Mouse (Mus musculus) heart, embryonic 15.5 days (tissue): ENCODE measurements at regions not wholly inside any gene's neighbourhood (a gene's known extent, or its start where the extent isn't known, plus 50 kb on each side); places are given as distances from the start of the nearest gene placed in this dataset.

Experiments used
- ATAC-seq: fragments of 200-750 bp; cut with Nextera tagmentation; replicated peaks from 2 replicates; pipeline ENCODE4 v1.8.0; 2017; ENCODE audit warnings: low read depth, moderate TSS enrichment; ENCODE audit not compliant: insufficient number of reproducible peaks, insufficient read depth, low FRiP score
- H3K27ac ChIP-seq: fragments of 300-500 bp; sonication (generic); 2 replicates; pipeline ENCODE4 v1.5.1; 2015; ENCODE audit warnings: mild to moderate bottlenecking, inconsistent platforms
- H3K27me3 ChIP-seq: fragments of 300-500 bp; sonication (generic); 2 replicates; pipeline ENCODE4 v1.6.1; 2015; ENCODE audit warnings: inconsistent platforms
- H3K36me3 ChIP-seq: fragments of 300-500 bp; sonication (generic); 2 replicates; pipeline ENCODE4 v1.6.1; 2015; ENCODE audit warnings: mild to moderate bottlenecking, inconsistent platforms
- H3K4me1 ChIP-seq: fragments of 300-500 bp; sonication (generic); replicated peaks from 2 replicates; pipeline ENCODE4 v1.6.1; 2015; ENCODE audit warnings: inconsistent platforms
- H3K4me2 ChIP-seq: fragments of 300-500 bp; sonication (generic); 2 replicates; pipeline ENCODE4 v1.6.1; 2015; ENCODE audit warnings: inconsistent platforms, mild to moderate bottlenecking, moderate library complexity
- H3K4me3 ChIP-seq: fragments of 300-500 bp; sonication (generic); 2 replicates; pipeline ENCODE4 v1.5.1; 2015; ENCODE audit warnings: mild to moderate bottlenecking, inconsistent platforms
- H3K9ac ChIP-seq: fragments of 300-500 bp; sonication (generic); 2 replicates; pipeline ENCODE4 v1.6.1; 2015; ENCODE audit warnings: mild to moderate bottlenecking, inconsistent platforms
- H3K9me3 ChIP-seq: fragments of 300-500 bp; sonication (generic); replicated peaks from 2 replicates; pipeline ENCODE4 v1.6.1; 2016; ENCODE audit warnings: inconsistent platforms
- WGBS: fragments of 180-500 bp; shearing (Covaris S2); methylation state at CpG from one replicate; pipeline ENCODE4 v1.1.7; 2015; ENCODE audit warnings: mixed read lengths; 5-methylcytosine and 5-hydroxymethylcytosine counted together

DNA sequence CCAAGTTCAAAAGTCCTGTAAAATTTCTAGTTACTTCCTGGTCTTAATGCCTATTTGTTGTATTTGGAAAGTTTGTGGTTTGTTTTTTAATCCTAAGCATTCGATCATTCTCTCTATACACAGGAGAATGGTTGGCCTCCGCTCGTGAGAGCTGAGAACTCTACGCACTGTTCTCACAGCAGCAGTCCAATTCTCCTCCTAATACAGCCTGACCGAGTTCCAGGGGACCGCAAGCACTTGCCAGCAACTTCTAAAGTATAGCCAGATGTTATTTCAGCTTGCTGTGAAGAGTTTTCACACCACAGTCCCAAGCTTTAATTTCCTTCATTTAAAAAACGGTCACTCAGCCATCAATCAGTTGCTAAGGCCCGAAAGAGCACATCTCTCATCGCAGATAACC lies 329.3 kb upstream of the Hsf2 start:
- H3K9ac ChIP-seq: no peak overlapping the region
- H3K9me3 ChIP-seq: no peaks in the 10 kb centered on the region
- H3K4me1 ChIP-seq: no peaks in the 10 kb centered on the region
- WGBS: 76% methylated on average over 9 of the region's 9 CpGs
- no peak overlapping the region for H3K4me2 ChIP-seq
- H3K4me3 ChIP-seq: no peak overlapping the region
- no peaks in the 10 kb centered on the region for H3K27me3 ChIP-seq
- no peaks in the 10 kb centered on the region for H3K36me3 ChIP-seq
- ATAC-seq: no peak
- no peak overlapping the region for H3K27ac ChIP-seq

DNA sequence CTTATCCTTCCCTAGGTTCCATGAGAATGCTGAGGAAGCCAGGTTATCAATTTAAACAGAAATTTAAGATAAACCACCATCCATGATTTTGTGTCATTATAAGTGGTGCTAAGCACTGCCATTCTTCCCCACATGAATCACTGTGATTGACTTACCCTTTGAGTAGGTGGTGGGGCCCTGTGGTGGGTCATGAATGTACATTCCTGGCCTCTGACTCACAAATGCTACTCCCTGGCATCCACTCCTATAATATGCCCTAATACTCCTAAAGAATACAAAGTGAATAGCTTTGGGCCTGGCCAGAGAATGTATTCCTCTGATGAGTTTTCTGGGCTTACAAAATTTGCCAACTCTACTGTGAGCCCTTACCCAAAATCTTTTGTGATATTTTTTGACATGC lies 325.6 kb upstream of the Hsf2 start:
- no peak overlapping the region for H3K4me2 ChIP-seq
- H3K36me3 ChIP-seq: no peaks in the 10 kb centered on the region
- no peak overlapping the region for H3K9ac ChIP-seq
- H3K9me3 ChIP-seq: no peaks in the 10 kb centered on the region
- H3K4me1 ChIP-seq: no peaks in the 10 kb centered on the region
- no peak overlapping the region for H3K4me3 ChIP-seq
- no peaks in the 10 kb centered on the region for H3K27me3 ChIP-seq
- ATAC-seq: no peak
- H3K27ac ChIP-seq: no peak overlapping the region

DNA sequence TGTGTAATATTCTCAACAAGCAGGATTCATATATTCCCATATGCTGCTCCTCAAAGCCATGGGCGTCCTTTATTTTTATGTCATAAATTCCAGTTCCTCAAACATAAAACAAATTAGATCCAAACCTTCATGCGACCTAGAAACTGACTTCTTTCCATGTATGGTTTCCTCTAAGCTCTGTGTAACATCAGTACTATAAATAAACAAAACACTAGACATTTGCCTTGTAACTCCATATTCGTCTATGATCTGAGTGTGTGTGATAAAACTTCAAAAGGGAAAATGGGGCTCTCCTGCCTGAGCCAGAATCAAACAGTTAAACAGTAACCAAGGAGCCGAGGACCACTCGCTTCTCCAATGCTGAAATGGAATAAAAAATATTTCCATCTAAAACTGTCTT lies 322.8 kb upstream of the Hsf2 start:
- Histone ChIP-seq H3K4me1 (no peaks in the 10 kb centered on the region), H3K27me3 (no peaks in the 10 kb centered on the region), H3K4me3 (no peak overlapping the region), H3K9ac (no peak overlapping the region), H3K27ac (peak overlapping the region; percentile 40; the same call in 1 of the 2 replicates), H3K4me2 (no peak overlapping the region), H3K9me3 (no peaks in the 10 kb centered on the region), H3K36me3 (no peaks in the 10 kb centered on the region)
- ATAC-seq: 0 out of 2 replicates have a peak, but pooled peaks have one; percentile 47
- 45% methylated on average over 5 of the region's 5 CpGs for WGBS

DNA sequence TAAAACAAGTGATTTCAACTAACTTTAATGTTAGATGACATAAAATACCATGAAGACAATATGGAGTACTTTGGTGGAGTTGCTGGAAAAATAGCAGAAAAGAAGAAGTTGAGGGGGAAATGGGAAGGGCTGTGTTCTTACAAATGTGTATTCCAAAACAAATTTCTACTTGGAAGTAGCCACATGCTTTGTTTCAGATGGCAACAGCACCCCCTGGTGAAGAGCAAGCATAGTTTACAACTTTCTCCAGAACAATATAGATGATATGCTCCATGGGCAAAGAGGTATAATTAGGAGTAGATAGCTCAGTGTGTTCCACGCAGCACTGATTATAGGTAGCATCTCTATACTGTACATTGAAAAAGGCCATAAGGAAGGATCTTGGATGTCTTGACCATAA lies 302.6 kb upstream of the Hsf2 start:
- no peaks in the 10 kb centered on the region for H3K27me3 ChIP-seq
- H3K9me3 ChIP-seq: 0 out of 2 replicates have a peak, but pooled peaks cover 3% of the 10 kb centered on the region
- no peak overlapping the region for H3K4me2 ChIP-seq
- no peak overlapping the region for H3K9ac ChIP-seq
- 47% methylated on average over 1 of the region's 1 CpGs for WGBS
- H3K27ac ChIP-seq: no peak overlapping the region
- H3K4me1 ChIP-seq: no peaks in the 10 kb centered on the region
- H3K4me3 ChIP-seq: no peak overlapping the region
- H3K36me3 ChIP-seq: no peaks in the 10 kb centered on the region
- ATAC-seq: no peak

DNA sequence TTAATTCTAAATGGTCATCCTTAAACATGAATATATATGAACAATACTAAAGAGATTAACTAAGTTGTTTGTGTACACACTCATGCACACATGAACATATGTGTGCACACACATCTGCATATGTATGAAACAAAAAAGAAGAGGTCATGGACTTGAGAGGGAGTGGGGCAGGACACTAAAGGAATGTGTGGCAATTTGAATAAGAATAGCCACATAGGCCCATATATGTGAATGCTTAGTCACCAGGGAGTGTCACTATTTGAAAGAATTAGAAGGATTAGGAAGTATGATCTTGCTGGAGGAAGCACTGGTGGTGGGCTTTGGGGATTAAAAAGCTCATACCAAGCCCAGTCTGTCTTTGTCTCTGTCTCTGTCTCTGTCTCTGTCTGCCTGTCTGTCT lies 275.5 kb upstream of the Hsf2 start:
- Histone ChIP-seq H3K36me3 (no peaks in the 10 kb centered on the region), H3K27me3 (no peaks in the 10 kb centered on the region), H3K4me1 (no peaks in the 10 kb centered on the region), H3K4me2 (no peak overlapping the region), H3K4me3 (no peak overlapping the region), H3K9me3 (no peaks in the 10 kb centered on the region), H3K9ac (no peak overlapping the region), H3K27ac (no peak overlapping the region)
- ATAC-seq: no peak

DNA sequence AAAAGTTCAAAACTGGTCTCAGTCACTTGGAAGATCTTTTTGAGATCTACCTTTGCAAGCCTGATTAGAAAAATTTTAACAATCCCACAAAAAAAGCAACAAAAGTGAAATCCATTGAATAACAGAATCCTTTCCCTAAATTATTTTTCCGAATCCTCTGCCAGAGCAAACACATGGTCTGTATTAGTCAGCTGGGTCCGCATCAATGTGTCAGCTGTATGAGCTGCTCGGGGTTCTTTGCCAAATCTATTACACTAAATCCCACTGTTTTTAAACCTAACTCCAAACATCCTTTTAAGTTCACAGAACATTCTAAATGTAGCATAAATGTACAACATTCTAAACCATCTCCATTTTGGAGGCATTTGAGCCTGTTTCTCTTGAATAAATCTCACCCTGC lies 255.1 kb upstream of the Hsf2 start:
- Histone ChIP-seq H3K4me1 (no peaks in the 10 kb centered on the region), H3K4me2 (no peak overlapping the region), H3K9ac (no peak overlapping the region), H3K27ac (no peak overlapping the region), H3K36me3 (no peaks in the 10 kb centered on the region), H3K9me3 (no peaks in the 10 kb centered on the region), H3K4me3 (no peak overlapping the region), H3K27me3 (no peaks in the 10 kb centered on the region)
- 69% methylated on average over 3 of the region's 3 CpGs for WGBS
- no peak for ATAC-seq

DNA sequence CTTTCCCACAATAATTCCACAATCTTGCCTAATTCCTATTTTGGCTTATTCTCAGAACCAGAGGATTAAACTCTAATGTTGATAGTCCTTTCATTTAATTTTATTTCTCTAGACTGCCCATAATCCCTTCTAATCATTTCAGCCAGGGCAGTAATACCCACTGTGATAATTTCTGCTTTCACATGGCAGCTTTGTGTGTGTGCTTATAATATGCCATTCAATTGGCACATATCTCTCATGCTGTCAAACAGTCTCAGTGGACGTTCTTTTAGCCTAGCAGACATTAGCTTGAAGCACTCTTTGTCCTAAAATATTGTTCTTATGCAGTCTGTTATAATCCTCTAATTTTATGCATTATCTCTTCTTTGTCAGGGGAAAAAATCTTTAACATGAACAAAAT lies 205.0 kb upstream of the Hsf2 start:
- H3K27ac ChIP-seq: no peak overlapping the region
- no peak overlapping the region for H3K4me3 ChIP-seq
- no peaks in the 10 kb centered on the region for H3K36me3 ChIP-seq
- no peak overlapping the region for H3K4me2 ChIP-seq
- no peaks in the 10 kb centered on the region for H3K27me3 ChIP-seq
- no peaks in the 10 kb centered on the region for H3K9me3 ChIP-seq
- ATAC-seq: no peak
- no peak overlapping the region for H3K9ac ChIP-seq
- no peaks in the 10 kb centered on the region for H3K4me1 ChIP-seq
- WGBS: 42% methylated on average over 1 of the region's 1 CpGs

DNA sequence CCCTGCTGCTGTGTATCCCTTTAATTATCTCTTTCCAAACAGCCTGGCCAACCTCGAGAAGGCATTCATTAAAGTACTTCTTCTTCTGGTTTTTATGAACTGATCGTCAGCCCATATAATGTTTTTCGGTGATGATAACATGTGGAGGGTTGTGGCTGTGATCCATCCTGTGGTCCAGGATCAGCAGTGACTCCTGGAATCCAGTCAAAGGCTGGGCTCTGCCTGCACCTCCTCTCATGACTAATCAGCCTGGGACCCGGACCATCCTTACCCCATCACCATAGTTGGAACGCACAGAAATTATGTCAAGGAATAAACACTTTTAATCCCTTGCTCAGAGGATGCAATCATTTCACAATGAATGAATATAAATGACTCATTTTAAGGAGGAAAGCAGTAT lies 203.3 kb upstream of the Hsf2 start:
- no peak for ATAC-seq
- WGBS: 67% methylated on average over 5 of the region's 5 CpGs

DNA sequence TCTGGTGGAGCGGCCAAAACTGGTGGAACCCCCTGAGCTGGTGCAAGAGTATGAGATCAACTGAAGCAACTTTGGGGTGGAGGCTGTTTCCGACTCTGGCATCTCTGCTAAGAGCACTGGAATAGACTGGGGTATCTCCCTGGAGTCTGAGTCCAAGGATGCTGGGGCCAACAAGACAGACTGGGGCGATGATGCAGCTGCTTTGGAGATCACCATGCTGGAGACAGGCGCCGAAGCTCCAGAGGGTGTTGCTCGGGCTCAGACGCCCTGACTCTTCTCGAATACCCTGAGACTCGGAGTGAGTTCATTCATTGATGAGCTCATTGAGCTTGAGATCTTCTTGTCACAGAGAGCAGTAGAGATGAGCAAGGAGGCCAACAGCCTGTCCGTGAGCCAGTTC lies 194.6 kb upstream of the Hsf2 start:
- Histone ChIP-seq H3K27ac (no peak overlapping the region), H3K27me3 (no peaks in the 10 kb centered on the region), H3K9me3 (no peaks in the 10 kb centered on the region), H3K4me2 (no peak overlapping the region), H3K9ac (no peak overlapping the region), H3K36me3 (no peaks in the 10 kb centered on the region), H3K4me1 (no peaks in the 10 kb centered on the region), H3K4me3 (no peak overlapping the region)
- WGBS: 90% methylated on average over 10 of the region's 10 CpGs
- no peak for ATAC-seq

More for the DNA sequence above, 203.3 kb upstream of the Hsf2 start:
- Histone ChIP-seq H3K9ac (no peak overlapping the region), H3K4me2 (no peak overlapping the region), H3K36me3 (no peaks in the 10 kb centered on the region), H3K4me3 (no peak overlapping the region), H3K27ac (no peak overlapping the region), H3K4me1 (no peaks in the 10 kb centered on the region), H3K9me3 (no peaks in the 10 kb centered on the region), H3K27me3 (no peaks in the 10 kb centered on the region)

DNA sequence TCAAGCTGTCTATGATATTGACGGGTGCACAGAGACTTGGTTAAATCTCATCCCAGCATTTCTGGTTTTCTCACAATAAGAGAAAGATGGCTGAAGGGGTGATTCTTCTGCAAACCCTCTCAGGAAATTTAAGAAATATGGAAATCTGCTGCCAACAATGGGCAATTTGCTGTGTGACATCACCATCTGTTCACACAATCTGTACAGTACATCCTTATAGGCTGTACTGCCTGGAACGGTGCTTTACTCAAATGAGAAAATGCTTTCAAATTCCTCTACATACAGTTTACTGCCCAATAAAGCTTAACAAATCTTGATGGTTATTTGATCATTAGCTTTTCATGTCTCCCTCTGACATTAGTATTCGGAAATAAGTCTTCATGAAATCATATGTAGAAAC lies 172.4 kb upstream of the Hsf2 start:
- Histone ChIP-seq H3K4me1 (no peaks in the 10 kb centered on the region), H3K4me3 (no peak overlapping the region), H3K9ac (no peak overlapping the region), H3K27me3 (no peaks in the 10 kb centered on the region), H3K36me3 (no peaks in the 10 kb centered on the region), H3K27ac (no peak overlapping the region), H3K9me3 (no peaks in the 10 kb centered on the region), H3K4me2 (no peak overlapping the region)
- WGBS: 81% methylated on average over 3 of the region's 3 CpGs
- no peak for ATAC-seq

DNA sequence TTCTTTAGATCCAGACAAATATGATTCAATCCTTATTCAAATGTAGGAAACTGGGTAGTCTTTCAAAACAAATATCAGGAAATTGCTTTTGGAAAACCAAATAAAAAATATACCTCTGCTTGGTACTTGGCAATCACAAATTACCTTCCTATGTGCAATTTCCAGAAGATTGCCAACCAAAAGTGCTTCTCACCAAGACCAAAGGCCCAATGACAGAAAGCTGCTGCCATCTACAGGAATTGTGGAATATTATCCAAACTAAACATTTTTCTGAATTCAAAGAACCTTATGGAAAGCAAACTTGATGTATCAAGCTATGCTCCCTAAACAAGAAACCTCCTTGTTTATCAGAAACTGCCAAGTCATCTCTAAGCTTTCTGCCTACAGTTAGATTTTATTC lies 169.1 kb upstream of the Hsf2 start:
- no peak for ATAC-seq
- H3K4me3 ChIP-seq: no peak overlapping the region
- no peaks in the 10 kb centered on the region for H3K36me3 ChIP-seq
- H3K4me1 ChIP-seq: no peaks in the 10 kb centered on the region
- no peaks in the 10 kb centered on the region for H3K9me3 ChIP-seq
- H3K27me3 ChIP-seq: no peaks in the 10 kb centered on the region
- H3K9ac ChIP-seq: no peak overlapping the region
- H3K27ac ChIP-seq: no peak overlapping the region
- no peak overlapping the region for H3K4me2 ChIP-seq

DNA sequence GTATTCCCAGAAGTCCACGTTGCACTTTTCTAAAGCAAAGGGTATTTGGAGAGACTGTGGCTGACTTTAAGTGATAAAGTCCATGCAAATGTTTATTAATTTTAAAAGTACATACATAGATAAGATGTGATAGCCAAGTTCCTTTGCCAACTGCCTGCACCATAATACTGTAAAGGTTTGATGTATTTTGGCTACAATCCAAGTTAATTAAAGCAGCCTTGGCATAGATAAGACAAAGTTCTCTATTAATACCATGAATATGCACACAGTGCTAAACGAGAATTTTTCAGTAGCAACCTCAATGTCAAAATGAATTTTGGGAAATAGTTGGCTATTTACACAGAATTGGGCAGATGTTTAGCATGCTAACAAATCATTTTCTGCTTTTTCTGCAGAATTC lies 167.0 kb upstream of the Hsf2 start:
- no peak overlapping the region for H3K4me3 ChIP-seq
- H3K9ac ChIP-seq: no peak overlapping the region
- WGBS: 40% methylated on average over 2 of the region's 2 CpGs
- no peaks in the 10 kb centered on the region for H3K4me1 ChIP-seq
- no peaks in the 10 kb centered on the region for H3K36me3 ChIP-seq
- H3K4me2 ChIP-seq: no peak overlapping the region
- H3K9me3 ChIP-seq: no peaks in the 10 kb centered on the region
- ATAC-seq: no peak
- H3K27ac ChIP-seq: no peak overlapping the region
- H3K27me3 ChIP-seq: no peaks in the 10 kb centered on the region
